Mouse (Mus musculus) MEL (cell line): Measurements from ENCODE around the gene Lrrc74a. TPM values are rescaled to one million over a fixed set of nuclear protein-coding genes. Genes with fewer than 3 reads are reported as not detected.

Source experiments
- DNase-seq: peaks from one replicate; pipeline ENCODE4 v3.0.0; 2011; ENCODE audit warnings: low read depth, low spot score
- H3K27ac ChIP-seq: 2 replicates; pipeline ENCODE4 v1.5.1; 2012; ENCODE audit warnings: low read depth, mild to moderate bottlenecking, control low read depth, low read length, moderate library complexity; ENCODE audit not compliant: control insufficient read depth
- H3K27me3 ChIP-seq, 2 experiments: fragments of 150-350 bp in 1 of 2; sonication (generic) in 1 of 2; 2 replicates each; pipeline ENCODE4 v1.6.1; 2012; ENCODE audit warnings: low read length in 2 of 2, mild to moderate bottlenecking in 2 of 2, improper control_type of control experiment in 1 of 2, moderate library complexity in 1 of 2; ENCODE audit not compliant: insufficient read depth in 2 of 2, control insufficient read depth in 1 of 2
- H3K36me3 ChIP-seq, 2 experiments: 2 replicates each; pipeline ENCODE4 v1.6.1; 2012 to 2014; ENCODE audit warnings: low read length in 2 of 2, improper control_type of control experiment in 1 of 2, inconsistent platforms in 1 of 2, mild to moderate bottlenecking in 1 of 2; ENCODE audit not compliant: insufficient read depth in 2 of 2, control insufficient read depth in 1 of 2
- H3K4me1 ChIP-seq, 2 experiments: fragments of 150-350 bp in 1 of 2; sonication (generic) in 1 of 2; 2 replicates each; pipeline ENCODE4 v1.6.1; 2012; ENCODE audit warnings: low read length in 2 of 2, improper control_type of control experiment in 1 of 2, mild to moderate bottlenecking in 1 of 2; ENCODE audit not compliant: insufficient read depth in 2 of 2, control insufficient read depth in 1 of 2
- H3K4me3 ChIP-seq, 2 experiments: fragments of 150-350 bp in 1 of 2; sonication (generic) in 1 of 2; 2 replicates each; pipeline ENCODE4 v1.5.1; 2012; ENCODE audit warnings: low read depth in 2 of 2, low read length in 2 of 2, mild to moderate bottlenecking in 2 of 2, moderate library complexity in 2 of 2, control low read depth in 1 of 2, improper control_type of control experiment in 1 of 2; ENCODE audit not compliant: control insufficient read depth in 1 of 2, insufficient read depth in 1 of 2
- H3K79me2 ChIP-seq: 2 replicates; pipeline ENCODE4 v1.6.1; 2012; ENCODE audit warnings: mild to moderate bottlenecking, low read length, moderate library complexity; ENCODE audit not compliant: control insufficient read depth, poor library complexity, insufficient read depth
- H3K9ac ChIP-seq: 2 replicates; pipeline ENCODE4 v1.6.1; 2012; ENCODE audit warnings: low read depth, mild to moderate bottlenecking, control low read depth, low read length, moderate library complexity; ENCODE audit not compliant: control insufficient read depth, poor library complexity, severe bottlenecking
- H3K9me3 ChIP-seq: fragments of 150-350 bp; sonication (generic); replicated peaks from 2 replicates; pipeline ENCODE4 v1.6.1; 2012; ENCODE audit warnings: mild to moderate bottlenecking, low read length, improper control_type of control experiment, moderate library complexity; ENCODE audit not compliant: insufficient read depth
- CTCF ChIP-seq, 3 experiments: IDR thresholded peaks in 2 of 3; conservative IDR thresholded peaks in 1 of 3; 2 replicates each; pipeline ENCODE4 v1.5.1; 2011 to 2012; ENCODE audit warnings: low read length in 3 of 3, low read depth in 2 of 3, mild to moderate bottlenecking in 2 of 3, improper control_type of control experiment in 1 of 3, inconsistent platforms in 1 of 3, mixed read lengths in 1 of 3, moderate library complexity in 1 of 3; ENCODE audit not compliant: control insufficient read depth in 1 of 3, insufficient read depth in 1 of 3, poor library complexity in 1 of 3, severe bottlenecking in 1 of 3
- ETS1 ChIP-seq: IDR thresholded peaks from 2 replicates; pipeline ENCODE4 v1.6.1; 2012; ENCODE audit warnings: low read depth, mild to moderate bottlenecking, inconsistent platforms, low read length, improper control_type of control experiment, moderate library complexity
- GABPA ChIP-seq: IDR thresholded peaks from 2 replicates; pipeline ENCODE4 v1.6.1; 2012; ENCODE audit warnings: low read depth, mild to moderate bottlenecking, inconsistent platforms, low read length, improper control_type of control experiment, moderate library complexity
- GATA1 ChIP-seq: IDR thresholded peaks from 2 replicates; pipeline ENCODE4 v1.6.1; 2011; ENCODE audit warnings: low read depth, low read length, improper control_type of control experiment
- HCFC1 ChIP-seq: IDR thresholded peaks from 2 replicates; pipeline ENCODE4 v1.6.1; 2012; ENCODE audit warnings: low read depth, mild to moderate bottlenecking, inconsistent platforms, low read length, improper control_type of control experiment, moderate library complexity
- JUND ChIP-seq: IDR thresholded peaks from 2 replicates; pipeline ENCODE4 v1.6.1; 2011; ENCODE audit warnings: low read depth, mild to moderate bottlenecking, improper control_type of control experiment, low read length
- KAT2A ChIP-seq: conservative IDR thresholded peaks from 2 replicates; pipeline ENCODE4 v1.6.1; 2012; ENCODE audit warnings: low read depth, low read length, improper control_type of control experiment, inconsistent platforms
- MAZ ChIP-seq: IDR thresholded peaks from 2 replicates; pipeline ENCODE4 v1.6.1; 2012; ENCODE audit warnings: low read depth, mild to moderate bottlenecking, inconsistent platforms, low read length, improper control_type of control experiment
- MXI1 ChIP-seq: IDR thresholded peaks from 2 replicates; pipeline ENCODE4 v1.6.1; 2011; ENCODE audit warnings: mild to moderate bottlenecking, low read depth, low read length, improper control_type of control experiment
- MYC ChIP-seq: IDR thresholded peaks from 2 replicates; pipeline ENCODE4 v1.6.1; 2011; ENCODE audit warnings: low read depth, mild to moderate bottlenecking, low read length, improper control_type of control experiment, moderate library complexity
- NELFE ChIP-seq: IDR thresholded peaks from 2 replicates; pipeline ENCODE4 v1.6.1; 2011; ENCODE audit warnings: low read depth, low read length, improper control_type of control experiment
- NRF1 ChIP-seq: IDR thresholded peaks from 2 replicates; pipeline ENCODE4 v1.6.1; 2014; ENCODE audit warnings: low read depth, mild to moderate bottlenecking, inconsistent platforms, low read length, improper control_type of control experiment, moderate library complexity; ENCODE audit not compliant: poor library complexity, insufficient read depth, severe bottlenecking
- POLR2A ChIP-seq, 2 experiments: IDR thresholded peaks; 2 replicates each; pipeline ENCODE4 v1.6.1; 2011 to 2012; ENCODE audit warnings: low read length in 2 of 2, mild to moderate bottlenecking in 2 of 2, control low read depth in 1 of 2, improper control_type of control experiment in 1 of 2, low read depth in 1 of 2, moderate library complexity in 1 of 2; ENCODE audit not compliant: control insufficient read depth in 1 of 2, insufficient read depth in 1 of 2, poor library complexity in 1 of 2
- POLR2AphosphoS2 ChIP-seq: IDR thresholded peaks from 2 replicates; pipeline ENCODE4 v1.6.1; 2011; ENCODE audit warnings: low read length, improper control_type of control experiment
- POLR2AphosphoS5 ChIP-seq: IDR thresholded peaks from 2 replicates; pipeline ENCODE4 v1.6.1; 2012; ENCODE audit warnings: low read depth, borderline replicate concordance, mild to moderate bottlenecking, inconsistent platforms, low read length, moderate library complexity, mixed read lengths
- RAD21 ChIP-seq: IDR thresholded peaks from 2 replicates; pipeline ENCODE4 v1.6.1; 2011; ENCODE audit warnings: mild to moderate bottlenecking, low read depth, low read length, improper control_type of control experiment
- RCOR1 ChIP-seq: IDR thresholded peaks from 2 replicates; pipeline ENCODE4 v1.6.1; 2012; ENCODE audit warnings: low read depth, mild to moderate bottlenecking, inconsistent platforms, low read length, improper control_type of control experiment
- SMC3 ChIP-seq: IDR thresholded peaks from 2 replicates; pipeline ENCODE4 v1.6.1; 2011; ENCODE audit warnings: low read depth, low read length, improper control_type of control experiment
- TAL1 ChIP-seq: IDR thresholded peaks from 2 replicates; pipeline ENCODE4 v1.6.1; 2012; ENCODE audit warnings: mild to moderate bottlenecking, inconsistent platforms, low read length, moderate library complexity, mixed read lengths
- TBP ChIP-seq: IDR thresholded peaks from 2 replicates; pipeline ENCODE4 v1.8.0; 2011; ENCODE audit warnings: low read depth, low read length, improper control_type of control experiment
- TCF12 ChIP-seq: IDR thresholded peaks from 2 replicates; pipeline ENCODE4 v1.6.1; 2014; ENCODE audit warnings: low read depth, mild to moderate bottlenecking, inconsistent platforms, low read length, improper control_type of control experiment, moderate library complexity
- UBTF ChIP-seq: IDR thresholded peaks from 2 replicates; pipeline ENCODE4 v1.6.1; 2012; ENCODE audit warnings: low read depth, mild to moderate bottlenecking, inconsistent platforms, low read length, improper control_type of control experiment, moderate library complexity, borderline replicate concordance; ENCODE audit not compliant: insufficient read depth
- USF1 ChIP-seq: IDR thresholded peaks from 2 replicates; pipeline ENCODE4 v1.6.1; 2014; ENCODE audit warnings: low read depth, mild to moderate bottlenecking, inconsistent platforms, low read length, improper control_type of control experiment, moderate library complexity
- ZC3H11A ChIP-seq: IDR thresholded peaks from 2 replicates; pipeline ENCODE4 v1.6.1; 2012; ENCODE audit warnings: low read depth, mild to moderate bottlenecking, inconsistent platforms, low read length, improper control_type of control experiment
- ZKSCAN1 ChIP-seq: IDR thresholded peaks from 2 replicates; pipeline ENCODE4 v1.6.1; 2012; ENCODE audit warnings: low read depth, mild to moderate bottlenecking, inconsistent platforms, low read length, improper control_type of control experiment, moderate library complexity
- ZMIZ1 ChIP-seq: IDR thresholded peaks from 2 replicates; pipeline ENCODE4 v1.6.1; 2012; ENCODE audit warnings: low read depth, mild to moderate bottlenecking, inconsistent platforms, low read length, improper control_type of control experiment, moderate library complexity
- polyA plus RNA-seq, 2 experiments: library from polyadenylated mRNA; stranded (reverse) in 1 of 2; unstranded in 1 of 2; fragments of >175 nt in 1 of 2; fragments of >200 nt in 1 of 2; gene quantifications; 2 replicates each; pipeline versions ENCODE4 v1.2.1 to v1.2.4; 2012; ENCODE audit warnings: low replicate concordance in 2 of 2, low read depth in 1 of 2; ENCODE audit not compliant: insufficient read length in 2 of 2, insufficient read depth in 1 of 2, missing spikeins in 1 of 2
- total RNA-seq: library from RNA; depleted of rRNA; stranded (reverse); fragments of 300-350 nt; gene quantifications from 2 replicates; pipeline ENCODE4 v1.2.3, GENCODE M21; 2012

Gene Lrrc74a
- total and polyA plus RNA-seq, 3 experiments: not detected

DNA sequence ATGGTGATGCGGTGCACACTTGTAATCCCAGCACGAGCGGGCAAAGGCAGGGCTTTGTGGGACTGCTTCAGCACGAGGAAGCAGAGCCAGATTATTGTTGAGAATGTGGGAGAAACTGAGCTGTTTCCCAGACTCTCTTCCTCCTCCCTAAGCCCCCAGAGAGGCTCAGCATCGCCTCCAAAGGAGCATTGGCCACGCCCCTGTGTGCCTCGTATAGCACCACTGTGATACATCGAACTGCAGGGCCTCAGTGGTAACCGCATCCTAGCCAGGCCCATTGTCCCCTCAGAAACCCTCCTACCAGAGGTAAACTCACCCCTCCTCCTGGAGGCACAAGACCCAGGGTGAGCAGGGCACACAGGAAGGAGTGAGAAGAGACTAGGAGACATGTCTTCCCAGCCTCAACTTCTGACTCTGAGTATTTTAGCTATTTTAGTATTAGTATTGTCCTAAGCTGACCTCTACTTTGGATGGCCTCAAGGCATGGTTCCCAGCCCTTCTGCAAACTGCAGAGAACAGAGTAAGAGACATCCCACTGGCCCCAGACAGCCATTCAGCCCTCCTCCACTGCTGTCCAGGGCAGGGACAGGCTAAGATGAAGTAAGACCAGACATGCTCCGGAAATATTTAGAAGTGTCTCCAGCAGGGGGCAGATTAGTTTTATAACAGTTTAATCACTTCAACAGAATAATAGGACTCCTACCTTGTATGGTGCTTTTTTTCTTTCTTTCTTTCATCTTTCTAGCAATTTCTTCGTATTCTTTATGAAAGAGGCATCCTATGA is 45.2 kb downstream of the Lrrc74a start:
- no peaks in the 10 kb centered on the region for H3K4me1 ChIP-seq
- no peaks in the 10 kb centered on the region for H3K36me3 ChIP-seq
- H3K9me3 ChIP-seq: no peaks in the 10 kb centered on the region
- no peak overlapping the region for H3K9ac ChIP-seq
- H3K27ac ChIP-seq: no peak overlapping the region
- H3K4me3 ChIP-seq: no peak overlapping the region
- no peaks in the 10 kb centered on the region; a peak in 1 of 4 replicates for H3K27me3 ChIP-seq
- peak; percentile 65 for DNase-seq
- TF ChIP-seq POLR2AphosphoS2 (no peak), RAD21 (peak; percentile 58), HCFC1 (no peak), TBP (no peak), ZC3H11A (peak; percentile 65), ETS1 (no peak), NRF1 (no peak), SMC3 (peak; percentile 79), TAL1 (no peak), USF1 (no peak), RCOR1 (no peak), CTCF (IDR thresholded peaks at IDR 0.05 in 2 of 3, conservative IDR thresholded peaks at IDR 0.05 in 1 of 3; ENCODE audit: control insufficient read depth in 1 of 3, insufficient read depth in 1 of 3, low read depth in 2 of 3, low read length in 3 of 3, poor library complexity in 1 of 3, severe bottlenecking in 1 of 3) (peak; percentile 25 to 69 (median 29); a peak in 5 of 6 replicates), MYC (no peak)
- no peaks in the 10 kb centered on the region for H3K79me2 ChIP-seq

DNA sequence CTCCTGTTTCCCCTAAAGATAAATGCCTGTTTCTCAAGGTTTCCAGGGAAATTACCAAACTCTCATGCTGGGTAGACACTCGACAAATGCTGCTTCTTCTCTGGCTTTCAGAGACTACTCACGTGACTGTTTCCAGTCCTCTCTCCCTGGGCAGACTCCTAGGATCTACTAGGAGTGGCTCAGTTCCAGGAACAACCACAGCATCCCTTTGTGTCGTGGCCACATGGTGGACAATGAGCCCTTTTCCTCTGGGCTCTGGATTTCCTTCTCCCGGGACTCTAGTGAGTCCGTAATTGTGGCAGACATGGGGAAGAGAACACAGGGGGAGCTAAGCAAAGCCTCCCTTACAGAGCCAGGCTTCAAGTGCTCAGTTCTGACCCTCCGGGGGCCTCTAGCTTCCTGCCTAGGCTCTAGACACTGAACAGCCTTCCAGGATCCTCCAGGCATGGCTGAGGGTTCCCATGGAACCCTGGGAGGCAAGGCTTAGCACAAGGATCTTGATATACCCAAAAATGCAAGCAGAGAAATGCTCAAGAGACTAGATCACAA is 47.6 kb downstream of the Lrrc74a start:
- H3K79me2 ChIP-seq: no peaks in the 10 kb centered on the region
- H3K4me1 ChIP-seq: no peaks in the 10 kb centered on the region
- no peak overlapping the region for H3K4me3 ChIP-seq
- H3K27me3 ChIP-seq: peaks cover 0 to 3% of the 10 kb centered on the region in 2 experiments
- H3K36me3 ChIP-seq: no peaks in the 10 kb centered on the region
- no peak overlapping the region for H3K9ac ChIP-seq
- TF ChIP-seq TCF12 (no peak), TAL1 (no peak), GABPA (no peak), JUND (no peak), UBTF (no peak), GATA1 (no peak), TBP (no peak), POLR2AphosphoS5 (no peak), ZKSCAN1 (no peak), NRF1 (no peak), MAZ (no peak), NELFE (no peak), ZMIZ1 (no peak), MXI1 (no peak), POLR2A (IDR thresholded peaks at IDR 0.05; ENCODE audit: control insufficient read depth in 1 of 2, insufficient read depth in 1 of 2, low read depth in 1 of 2, low read length in 2 of 2, poor library complexity in 1 of 2) (no peak), KAT2A (no peak)
- H3K9me3 ChIP-seq: no peaks in the 10 kb centered on the region
- no peak for DNase-seq
- H3K27ac ChIP-seq: no peak overlapping the region
